Mouse (Mus musculus): ENCODE measurements around the gene Opcml.

The Opcml gene

DNA sequence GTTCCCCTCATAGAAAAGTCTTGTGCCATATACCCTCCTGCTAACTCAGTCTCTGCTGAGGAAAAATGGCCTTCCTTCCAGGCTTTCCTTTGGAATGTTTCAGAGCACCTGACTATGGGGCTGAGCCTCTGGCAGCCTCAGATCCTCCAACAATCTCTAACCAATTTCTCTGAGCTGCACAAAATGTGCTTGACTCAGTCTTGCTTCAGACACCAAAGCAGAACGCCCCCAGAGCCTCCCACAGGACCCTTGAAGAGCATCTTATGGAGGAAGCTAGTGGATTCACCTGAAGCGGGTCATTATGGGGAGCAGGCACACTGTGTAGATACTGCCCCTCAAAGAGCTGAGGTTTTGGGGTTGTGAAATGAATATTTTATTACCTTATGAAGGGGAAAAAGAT, 386.5 kb downstream of the Opcml start:
- no peak for DNase-seq

DNA sequence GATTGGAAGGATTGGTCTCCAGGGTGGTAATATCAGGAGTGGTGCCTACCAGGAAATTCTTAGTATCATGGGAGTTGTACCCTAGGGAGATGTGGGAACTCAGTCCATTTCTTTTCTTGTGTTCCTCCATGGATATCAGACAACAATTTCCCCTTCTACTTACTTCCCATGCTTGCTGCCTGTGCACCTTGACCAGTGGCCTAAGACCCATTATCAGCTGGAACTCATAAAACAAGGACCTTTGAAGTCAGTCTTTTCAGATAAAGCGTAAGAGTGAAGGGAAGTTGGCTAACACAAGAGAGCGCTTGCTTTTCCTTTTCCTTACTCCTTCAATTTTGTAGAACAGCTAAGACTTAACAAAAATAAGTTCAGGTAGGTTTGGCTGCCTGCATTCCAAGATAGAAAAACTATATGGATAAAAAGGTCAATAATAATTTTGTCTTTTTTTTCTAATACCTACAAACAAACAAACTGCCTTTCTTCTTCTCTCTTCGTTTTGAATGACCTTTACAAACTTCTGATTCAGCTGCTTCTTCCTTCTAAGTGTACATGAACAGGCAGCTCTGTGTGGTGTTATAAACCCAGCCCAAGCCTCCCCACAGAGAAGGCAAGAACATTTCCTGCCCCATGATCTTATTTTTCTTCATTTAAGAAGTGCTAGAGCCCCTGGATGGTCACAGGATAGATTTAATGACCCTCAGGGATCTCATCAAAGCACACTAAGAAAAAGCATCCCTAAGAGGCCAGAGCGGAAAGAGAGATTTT, 387.7 kb downstream of the Opcml start:
- no peak for DNase-seq

DNA sequence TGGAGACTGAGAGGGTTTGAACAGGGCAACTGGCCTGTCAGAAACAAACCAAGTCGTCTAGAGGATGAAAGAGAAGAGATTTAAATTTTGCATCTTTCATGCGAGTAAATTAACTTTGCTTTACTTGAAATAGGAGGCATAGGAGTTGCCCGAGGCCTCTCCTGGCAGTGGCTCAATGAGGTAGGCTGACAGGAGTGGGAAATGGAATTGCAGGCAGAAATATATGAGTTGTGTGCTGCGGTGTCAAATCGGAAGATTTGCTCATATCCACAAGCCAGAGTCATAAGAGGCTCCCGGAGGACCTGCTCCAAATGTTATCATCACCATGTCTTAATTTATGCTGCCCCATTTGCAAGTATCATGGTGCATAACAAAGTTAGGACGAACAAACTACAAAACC, 391.3 kb downstream of the Opcml start:
- no peak for DNase-seq

DNA sequence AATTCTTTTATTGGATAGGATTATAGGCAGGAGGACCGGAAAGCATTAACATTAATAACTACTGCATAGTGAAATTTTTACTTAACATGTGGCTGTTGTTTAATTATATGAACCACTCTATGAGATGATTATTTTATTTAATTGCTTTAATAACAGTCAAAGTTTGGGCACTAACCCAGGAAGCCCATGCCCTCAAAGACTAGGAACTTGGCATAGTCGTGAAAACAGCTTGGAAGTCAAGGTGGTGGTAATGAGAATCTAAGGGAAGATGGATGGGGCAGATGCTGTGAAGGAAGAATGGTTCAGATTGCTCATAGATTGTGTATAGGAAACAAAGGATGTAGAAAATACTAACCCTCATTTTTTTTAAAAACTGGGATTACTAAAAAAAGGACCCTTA, 399.7 kb downstream of the Opcml start:
- DNase-seq, result no peak

DNA sequence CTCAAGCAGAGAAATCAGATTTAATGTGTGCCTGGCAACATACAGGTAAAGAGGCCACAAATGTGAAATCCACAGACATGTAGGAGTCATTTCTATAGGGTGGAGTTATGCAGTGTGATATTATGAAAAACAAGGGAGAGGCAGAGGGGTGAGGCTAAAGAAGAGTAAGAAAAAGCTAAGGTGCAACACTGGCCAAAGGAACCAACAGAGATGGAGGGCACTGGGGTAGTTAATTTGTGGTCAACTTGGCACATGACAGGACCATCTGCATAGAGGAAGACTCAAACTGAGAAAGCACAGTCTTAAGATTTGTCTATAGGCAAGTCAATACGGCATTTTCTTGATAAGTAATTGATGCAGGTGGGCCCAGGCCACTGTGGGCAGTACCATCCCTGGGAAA, 400.2 kb downstream of the Opcml start:
- no peak for DNase-seq

DNA sequence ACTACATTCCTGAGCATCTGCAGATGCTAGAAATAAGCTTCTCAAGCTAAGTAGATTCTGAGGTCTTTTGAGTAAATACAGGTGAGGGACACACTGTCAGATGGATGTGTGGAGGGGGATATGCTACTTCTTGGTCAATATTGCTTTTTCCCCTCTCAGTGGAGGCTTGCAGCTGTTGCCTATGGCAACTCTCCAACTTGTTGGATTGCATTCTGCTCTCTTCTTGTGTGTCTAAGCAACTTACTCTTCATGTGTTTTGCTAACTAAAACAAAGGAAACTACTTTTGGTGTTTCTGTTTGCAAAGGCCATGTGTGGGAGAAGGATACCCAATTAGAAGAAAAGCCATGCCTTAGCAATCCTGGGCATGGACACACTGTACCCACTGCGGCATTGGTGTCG, 406.0 kb downstream of the Opcml start:
- DNase-seq, result no peak

DNA sequence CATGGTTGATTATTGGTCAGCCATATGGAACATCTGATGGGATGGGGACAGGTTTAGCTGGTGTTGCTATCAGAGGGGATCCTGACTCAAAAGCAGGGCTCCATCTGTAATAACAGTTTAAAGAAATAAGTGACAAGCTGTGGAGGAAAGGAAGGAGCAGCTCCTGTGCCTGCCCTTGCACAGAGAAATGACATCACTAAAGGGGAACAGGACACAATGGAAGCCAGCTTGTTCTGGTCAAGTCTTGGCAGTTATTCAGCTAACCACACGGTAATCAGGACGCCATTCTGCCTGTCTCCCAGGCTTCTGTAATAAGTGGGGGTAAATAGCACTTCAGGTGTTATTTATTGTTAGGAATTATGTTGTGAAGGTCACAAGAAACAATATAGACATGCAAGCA, 406.5 kb downstream of the Opcml start:
- no peak for DNase-seq

DNA sequence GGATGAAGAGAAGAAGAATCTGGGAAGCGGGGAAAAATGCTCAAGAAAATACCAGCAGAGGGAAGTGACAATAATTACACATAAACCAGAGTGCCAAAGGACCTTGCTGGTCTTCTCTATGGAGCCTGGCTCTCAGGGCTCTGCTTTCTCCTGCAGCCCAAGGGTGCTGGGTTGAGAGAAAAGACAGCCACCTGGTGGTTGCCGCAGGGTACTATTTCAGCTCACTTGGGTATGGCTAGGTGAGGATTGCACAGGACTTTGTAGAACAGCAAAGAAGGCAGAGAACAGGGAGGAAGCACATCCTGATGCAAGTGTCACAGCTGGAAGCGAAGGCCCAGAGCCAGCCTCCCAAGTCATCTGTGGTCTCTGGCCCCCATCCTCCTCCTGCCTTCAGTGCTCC, 407.1 kb downstream of the Opcml start:
- peak; percentile 52 for DNase-seq

DNA sequence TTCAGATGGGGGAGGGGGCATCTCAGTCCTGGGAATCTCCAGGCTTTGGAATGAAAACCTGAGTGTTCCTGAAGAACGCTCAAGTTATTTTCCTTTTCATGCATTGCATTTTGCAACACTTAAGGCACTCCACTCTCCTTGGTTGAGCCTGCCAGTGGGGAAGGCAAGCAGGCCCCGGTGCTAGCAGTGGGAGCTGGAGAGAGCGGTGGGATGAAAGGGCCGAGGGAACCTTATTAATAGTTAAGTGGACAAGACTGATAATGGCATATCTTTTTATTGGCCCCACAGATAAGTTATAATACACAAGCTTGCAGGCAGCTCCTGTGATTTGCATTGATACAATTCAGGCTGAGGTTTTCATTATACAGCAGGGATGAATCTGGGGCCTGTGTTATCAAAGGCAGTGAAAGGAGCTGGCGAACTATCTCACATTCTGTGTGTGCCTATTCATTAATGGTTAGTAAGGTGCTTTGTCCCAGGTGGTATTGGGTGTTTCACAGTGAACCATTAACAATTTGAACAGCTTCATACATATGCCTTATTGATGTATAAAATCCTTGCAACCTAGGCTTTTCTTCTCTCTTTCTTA, 407.6 kb downstream of the Opcml start:
- DNase-seq, result no peak

DNA sequence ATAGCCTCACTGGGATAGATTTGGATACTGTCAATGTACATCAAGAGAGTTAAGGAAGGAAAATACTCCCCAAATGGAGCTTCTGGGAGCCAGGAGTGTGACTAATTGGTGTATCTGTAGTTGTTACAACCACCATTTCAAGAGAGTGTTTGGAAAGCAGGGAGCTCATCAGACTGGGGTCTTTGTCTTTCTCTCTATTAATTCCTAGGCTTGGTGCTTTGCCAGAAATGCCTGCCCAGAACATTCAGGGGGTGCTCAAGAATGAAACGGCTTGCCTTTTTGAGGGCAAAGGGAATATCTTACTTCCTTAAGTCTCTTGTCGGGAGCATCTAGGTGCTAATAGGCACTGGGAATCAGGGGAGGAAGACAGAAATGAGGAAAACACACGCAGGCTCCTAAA, 416.9 kb downstream of the Opcml start:
- DNase-seq, result no peak

DNA sequence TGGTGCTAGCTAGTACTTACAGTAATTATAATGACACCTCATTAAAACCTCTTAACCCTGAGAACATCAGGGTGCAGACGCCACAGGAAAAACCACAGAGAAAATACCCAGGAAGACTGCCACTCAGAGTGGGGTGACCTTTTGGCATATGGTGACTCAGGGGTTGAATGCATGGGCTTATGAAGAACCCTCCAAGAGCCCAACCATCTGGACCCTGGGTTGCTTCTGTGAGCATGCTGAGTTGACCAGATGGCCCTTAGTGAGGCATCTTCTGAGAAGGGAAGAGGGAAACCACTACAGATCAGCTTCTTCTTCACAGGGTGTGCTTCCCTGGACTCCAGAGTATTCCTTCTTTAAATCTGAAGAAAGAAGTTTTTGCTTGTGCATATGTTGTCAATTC, 418.1 kb downstream of the Opcml start:
- peak; percentile 92 for DNase-seq

DNA sequence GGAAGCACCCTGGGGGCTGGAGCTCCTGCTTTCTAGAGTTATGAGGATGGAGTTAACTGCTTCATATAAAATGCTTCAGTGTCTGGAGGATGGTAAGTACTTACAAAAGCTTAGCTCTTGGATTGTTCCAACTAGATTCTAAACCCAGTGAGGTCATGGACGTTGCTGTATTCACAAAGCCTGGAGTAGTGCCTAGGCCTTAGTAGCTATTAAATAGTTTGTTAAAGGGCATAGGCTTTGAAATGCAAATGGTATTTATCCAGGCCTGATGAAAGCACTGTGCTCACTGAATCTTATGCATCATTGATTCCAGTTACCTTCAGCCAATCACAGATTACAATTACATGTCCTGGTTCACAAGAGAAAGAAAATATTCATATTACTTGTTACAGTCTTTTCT, 421.3 kb downstream of the Opcml start:
- DNase-seq, result no peak

DNA sequence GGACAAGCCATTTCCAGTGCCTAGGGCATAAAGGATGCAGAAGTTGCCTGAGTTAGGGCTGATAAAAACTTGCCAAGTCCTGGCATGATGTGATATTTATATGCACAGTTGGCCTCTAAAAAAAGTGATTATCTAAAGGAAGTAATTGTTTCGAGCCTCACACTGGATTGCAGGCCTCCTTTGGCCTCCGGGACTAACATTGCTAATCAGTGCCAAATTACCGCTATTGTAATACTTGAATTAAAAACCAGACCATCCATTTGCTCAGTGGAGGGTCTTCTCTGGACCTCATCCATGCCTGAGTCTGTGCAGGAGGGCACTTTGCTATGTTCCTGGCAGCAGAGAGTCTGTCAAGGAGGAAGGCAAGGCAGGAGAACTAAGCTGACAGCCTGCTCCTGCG, 423.3 kb downstream of the Opcml start:
- DNase-seq, result no peak

DNA sequence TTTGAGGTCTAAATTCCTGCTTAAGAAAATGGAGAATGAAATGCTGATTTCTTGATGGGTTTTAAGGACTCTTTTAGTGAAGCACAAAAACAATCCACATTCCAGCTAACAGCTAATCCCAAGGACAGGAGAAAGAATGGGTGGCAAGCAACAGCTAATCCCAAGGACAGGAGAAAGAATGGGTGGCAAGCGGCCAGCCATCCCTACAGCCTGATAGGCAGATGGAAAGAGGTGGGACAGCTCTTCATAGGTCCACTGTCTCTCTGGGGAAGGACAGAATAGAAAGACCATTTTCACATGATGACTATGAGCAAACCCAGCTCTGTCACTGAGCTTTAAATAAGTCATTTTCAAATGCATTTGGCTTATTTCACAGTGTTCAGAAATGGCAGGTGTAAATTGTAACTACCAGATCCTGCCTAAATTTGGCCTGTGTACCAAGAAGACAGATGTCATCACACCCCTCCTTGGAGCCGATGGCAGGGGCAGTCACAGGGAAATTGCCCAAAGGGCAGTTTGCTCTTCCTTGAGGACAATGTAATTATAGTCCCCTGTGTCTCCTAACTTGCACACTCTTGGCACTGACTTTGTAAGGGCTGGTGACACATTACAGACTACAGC, 427.6 kb downstream of the Opcml start:
- peak; percentile 68 for DNase-seq

DNA sequence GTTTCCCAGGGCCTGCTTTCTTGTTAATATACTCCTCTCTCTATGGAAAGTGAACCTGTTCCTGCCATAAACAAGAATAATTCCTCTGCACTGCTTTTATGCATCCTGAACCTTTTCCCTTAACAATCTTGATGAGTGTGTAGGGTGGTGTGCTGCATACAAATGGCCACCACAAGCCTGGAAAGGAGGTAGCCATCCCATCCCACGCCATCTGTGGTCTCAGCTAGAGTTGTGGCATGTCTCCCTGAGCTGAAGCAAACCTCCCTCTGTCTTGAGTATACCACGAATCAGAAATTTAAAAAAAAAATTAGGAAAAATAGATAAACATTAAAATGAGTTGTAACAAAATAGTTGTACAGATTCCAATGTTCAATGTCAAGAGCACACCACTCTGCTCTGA, 432.2 kb downstream of the Opcml start:
- DNase-seq, result no peak

DNA sequence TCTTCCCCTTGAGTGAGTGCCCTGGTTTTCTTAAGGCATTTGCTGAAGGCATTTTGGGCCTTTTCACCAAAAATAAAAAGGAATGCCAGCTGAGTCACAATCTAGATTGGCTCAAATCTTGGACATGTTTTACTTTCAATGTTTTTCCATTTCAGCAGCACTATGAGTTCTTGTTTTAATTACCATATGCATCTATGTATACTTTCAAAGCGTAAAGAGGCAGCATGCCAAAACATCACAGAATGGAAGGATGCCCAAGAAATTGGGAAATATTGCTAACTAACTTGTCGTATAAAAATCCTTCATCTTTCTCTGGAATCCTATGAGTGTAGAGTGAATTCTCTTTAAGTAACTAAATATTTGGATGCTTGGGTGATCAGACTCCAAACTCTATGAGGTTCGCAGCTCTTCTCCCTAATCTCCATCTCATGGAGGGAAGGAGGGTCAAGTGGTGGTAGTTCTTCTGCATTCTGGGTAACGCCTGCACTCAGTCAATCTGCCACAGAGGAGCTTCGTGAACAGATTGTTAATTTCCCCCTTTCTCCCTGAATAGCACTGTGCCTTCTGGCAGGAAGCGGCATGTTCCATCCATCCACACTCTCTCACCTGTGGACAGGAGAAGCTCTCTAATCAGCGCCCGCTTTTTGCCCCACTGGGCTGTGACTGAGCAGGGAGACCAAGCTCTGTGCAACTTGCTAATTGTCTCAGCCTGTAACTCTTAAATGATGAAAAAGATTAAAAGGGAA, 435.4 kb downstream of the Opcml start:
- DNase-seq, result peak; percentile 69

DNA sequence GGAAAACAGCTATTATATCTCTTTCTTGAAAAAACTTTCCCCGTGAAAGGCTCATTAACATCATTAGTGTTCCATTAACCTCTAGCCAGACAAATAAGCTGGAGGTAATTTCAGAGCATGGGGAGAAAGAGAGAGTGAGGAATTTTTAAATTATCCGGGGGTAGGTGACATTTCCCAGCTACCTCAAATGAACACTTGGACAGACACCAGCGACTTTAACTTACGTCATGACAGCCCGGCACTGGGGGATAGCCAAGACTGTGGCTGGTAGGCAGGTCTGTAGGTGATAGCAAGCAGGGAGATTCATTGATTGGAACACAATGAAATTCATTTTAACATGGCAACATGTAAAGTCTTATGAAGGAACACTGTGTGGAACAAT, 436.0 kb downstream of the Opcml start:
- DNase-seq, result peak; percentile 32

DNA sequence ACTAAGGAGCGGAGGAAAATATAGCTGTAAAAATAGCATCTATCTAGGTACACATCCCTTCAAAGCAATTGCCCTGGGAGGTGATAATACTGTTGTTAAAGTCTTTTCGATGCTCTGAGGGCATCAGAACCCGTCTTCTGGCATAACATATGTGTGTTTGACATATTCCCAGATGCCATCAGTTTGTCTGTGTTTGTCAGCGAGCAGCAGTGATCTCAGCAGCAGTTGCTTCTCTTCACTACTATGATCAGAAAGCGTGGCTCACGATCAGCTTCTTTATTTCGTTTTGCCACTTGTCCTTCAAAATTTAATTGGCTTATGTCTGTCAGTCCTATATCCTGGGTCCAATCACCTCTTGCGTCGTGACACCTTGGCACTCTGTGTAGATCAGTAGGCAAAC, 447.9 kb downstream of the Opcml start:
- no peak for DNase-seq

DNA sequence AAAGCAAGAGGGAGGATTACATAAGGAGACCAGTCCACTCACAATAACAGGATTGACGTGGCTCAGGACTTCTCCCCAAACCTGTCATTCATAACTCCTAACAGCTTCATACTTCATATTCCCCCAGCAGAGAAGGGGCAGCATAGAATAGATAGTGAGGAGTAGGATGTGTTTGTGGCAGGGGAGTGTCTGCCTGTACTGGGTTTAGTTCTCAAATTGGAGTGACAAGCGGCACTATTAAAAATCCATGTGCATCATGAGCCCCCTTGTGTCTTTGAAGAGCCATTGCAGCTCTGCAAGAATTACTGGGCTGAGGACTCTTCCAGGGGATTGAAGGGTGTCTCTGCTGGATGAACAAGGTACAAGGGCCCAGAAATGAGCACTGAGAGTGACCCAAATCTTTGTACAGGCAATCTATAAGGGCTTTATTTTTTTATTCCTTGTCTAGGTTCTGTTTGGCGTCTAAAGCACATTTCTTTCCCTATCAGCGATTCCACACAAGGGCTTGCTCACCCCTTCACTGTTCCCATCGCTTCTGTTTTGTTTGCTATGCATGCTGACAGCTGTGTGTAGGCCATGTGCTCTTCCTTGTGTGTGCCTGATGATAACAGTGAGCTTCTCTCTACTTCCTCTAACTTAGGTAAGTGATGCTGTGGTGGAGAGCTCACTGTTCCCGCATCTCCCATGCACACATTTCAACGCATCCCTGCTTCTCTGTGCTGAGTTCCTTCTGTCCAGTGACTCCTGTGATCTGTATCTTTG, 457.3 kb downstream of the Opcml start:
- peak; percentile 41 for DNase-seq

DNA sequence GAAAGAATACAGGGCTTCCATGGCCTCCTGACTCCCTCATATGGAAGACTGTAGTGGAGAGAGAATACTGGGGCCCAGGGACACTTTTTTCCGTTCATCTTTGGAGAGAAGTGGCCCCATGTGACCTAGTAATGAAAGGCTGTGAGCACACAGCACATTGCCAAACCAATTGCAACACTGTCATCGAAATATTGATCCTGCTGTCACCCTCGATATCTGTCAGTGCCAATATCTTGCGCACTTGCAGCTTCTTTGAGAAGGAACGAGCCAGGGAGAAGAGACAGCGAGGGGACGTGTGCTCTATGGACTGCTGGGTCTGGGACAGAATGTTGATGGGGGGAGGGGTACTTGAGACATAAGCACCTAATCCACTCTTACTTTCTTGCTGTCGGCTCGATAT, 460.8 kb downstream of the Opcml start:
- DNase-seq, result no peak

DNA sequence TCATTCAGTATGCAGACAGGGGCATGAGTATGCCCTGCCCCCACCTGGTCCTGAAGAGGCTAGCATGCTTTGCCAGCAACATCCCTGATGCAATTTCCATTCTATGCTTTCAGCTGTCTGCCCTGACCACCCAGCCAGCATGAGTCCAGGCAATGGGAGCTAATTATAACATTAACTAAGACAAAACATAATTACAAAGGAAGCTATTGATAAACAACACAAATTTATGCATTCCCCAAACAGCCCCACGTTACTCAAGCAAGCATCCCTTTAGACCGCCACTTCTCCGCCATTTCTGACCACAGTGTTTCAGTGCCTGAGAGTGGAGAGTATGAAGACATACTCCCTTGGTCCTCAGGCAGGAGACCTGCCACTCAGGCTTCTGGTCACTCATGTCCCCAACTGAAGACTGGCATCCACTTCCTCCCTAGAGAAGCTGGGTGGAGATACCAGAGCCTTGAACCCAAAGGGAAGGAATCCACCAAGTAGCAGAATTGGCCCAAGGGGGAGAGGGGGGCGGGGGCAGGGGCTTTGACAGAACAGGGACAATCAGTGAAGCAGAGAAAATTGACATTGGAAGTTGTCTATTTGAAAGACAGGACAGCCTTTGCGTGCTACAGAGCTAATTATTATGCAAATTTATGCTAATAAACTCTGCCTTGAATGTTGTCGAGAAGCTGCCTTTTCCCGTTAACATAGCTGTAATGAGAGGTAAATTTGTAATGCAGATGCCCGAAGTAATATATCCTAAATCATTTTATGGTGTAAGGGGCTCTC, 464.7 kb downstream of the Opcml start:
- no peak for DNase-seq

DNA sequence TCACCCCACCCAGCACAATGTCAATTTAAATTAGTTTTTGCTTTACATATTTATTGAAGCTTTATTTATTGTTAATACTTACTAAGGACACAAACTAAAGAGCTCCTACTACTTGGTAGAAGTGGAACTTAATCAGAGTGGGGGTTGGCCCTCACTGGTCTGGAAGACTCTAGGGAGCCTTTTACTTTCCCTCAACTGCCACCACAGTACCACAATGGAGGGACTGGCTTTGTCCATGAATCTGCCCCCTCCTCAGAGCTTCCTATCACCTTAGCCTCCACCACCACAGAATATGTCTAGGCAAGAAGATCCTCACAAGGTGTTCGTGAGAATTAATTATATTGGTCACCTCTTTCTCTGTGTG, 465.3 kb downstream of the Opcml start:
- DNase-seq, result no peak

Data from cerebellum, adult 9-11 months (tissue).